Mouse (Mus musculus) monocyte, adult 5-6 weeks (primary cell): Measurements from ENCODE around the gene Fam184a. TPM values are rescaled to one million over a fixed set of nuclear protein-coding genes. Genes with fewer than 3 reads are reported as not detected.

Experiments used
- ATAC-seq: fragments of 153-309, 156-312 bp; replicated peaks from 2 replicates; pipeline ENCODE4 v1.8.0; 2017; ENCODE audit warnings: mild to moderate bottlenecking; ENCODE audit not compliant: low TSS enrichment, insufficient number of reproducible peaks, severe bottlenecking, poor library complexity, low FRiP score
- total RNA-seq: library from RNA; stranded (forward); fragments of 200-1000, 200-491, 200-594 nt; gene quantifications from 3 replicates; pipeline ENCODE4 v1.2.3, GENCODE M21; 2017

Gene Fam184a
- total RNA-seq, result 3.4 to 14.7 TPM (median 7.1 TPM) in 3 replicates

- no peak; the same call in 1 of the 2 replicates for ATAC-seq
These were observed at the start of gene Fam184a for GRCm38 (mm10) chr10:53750955-53751652. Gene Fam184a (minus strand): TSS chr10:53751123.

- ATAC-seq, result no peak
These were observed 45.3 kb upstream of the Fam184a start for GRCm38 (mm10) chr10:53796258-53796581.

GRCm38 (mm10) chr10:53795567-53796257 lies 44.8 kb upstream of the Fam184a start:
- ATAC-seq, result no peak

GRCm38 (mm10) chr10:53791281-53791680 lies 40.4 kb upstream of the Fam184a start:
- no peak for ATAC-seq

- no peak for ATAC-seq
These were observed 25.7 kb upstream of the Fam184a start for GRCm38 (mm10) chr10:53776591-53776990.

GRCm38 (mm10) chr10:53772708-53773107 lies 21.8 kb upstream of the Fam184a start:
- ATAC-seq, result no peak

GRCm38 (mm10) chr10:53771480-53771879 lies 20.6 kb upstream of the Fam184a start:
- peak; percentile 69 for ATAC-seq

- no peak for ATAC-seq
These were observed 17.8 kb upstream of the Fam184a start for GRCm38 (mm10) chr10:53768745-53769144.

- ATAC-seq, result no peak
These were observed 14.5 kb upstream of the Fam184a start for GRCm38 (mm10) chr10:53765471-53765870.

GRCm38 (mm10) chr10:53752723-53753122 lies 1.8 kb upstream of the Fam184a start:
- no peak for ATAC-seq

GRCm38 (mm10) chr10:53750275-53750954 lies 508 bp downstream of the Fam184a start:
- no peak for ATAC-seq

GRCm38 (mm10) chr10:53746039-53746438 lies 4.9 kb downstream of the Fam184a start:
- ATAC-seq, result no peak

- ATAC-seq, result no peak
These were observed 8.0 kb downstream of the Fam184a start for GRCm38 (mm10) chr10:53742961-53743360.

GRCm38 (mm10) chr10:53740014-53740413 lies 10.9 kb downstream of the Fam184a start:
- no peak for ATAC-seq

- no peak for ATAC-seq
These were observed 12.1 kb downstream of the Fam184a start for GRCm38 (mm10) chr10:53738842-53739241.

GRCm38 (mm10) chr10:53735201-53735865 lies 15.6 kb downstream of the Fam184a start:
- ATAC-seq, result no peak

GRCm38 (mm10) chr10:53732324-53732723 lies 18.6 kb downstream of the Fam184a start:
- ATAC-seq, result no peak

- no peak for ATAC-seq
These were observed 22.0 kb downstream of the Fam184a start for GRCm38 (mm10) chr10:53728883-53729282.

- ATAC-seq, result no peak
These were observed 25.6 kb downstream of the Fam184a start for GRCm38 (mm10) chr10:53725301-53725700.
